Mouse (Mus musculus) heart, embryonic 14.5 days (tissue): ENCODE measurements at regions not wholly inside any gene's neighbourhood (a gene's known extent, or its start where the extent isn't known, plus 50 kb on each side); places are given as distances from the start of the nearest gene placed in this dataset.
A peak's percentile ranks its signal among the peaks of the same experiment; 100 is the strongest.

Source experiments
- ATAC-seq: fragments of 200-750 bp; cut with Nextera tagmentation; 2 replicates; pipeline ENCODE4 v1.8.0; 2017; ENCODE audit warnings: low read depth, moderate TSS enrichment; ENCODE audit not compliant: insufficient number of reproducible peaks, insufficient read depth, low FRiP score
- H3K27ac ChIP-seq, 2 experiments: fragments of 200-500 bp in 1 of 2; fragments of 300-500 bp in 1 of 2; sonication (generic) in 1 of 2; replicated peaks in 1 of 2; 2 replicates each; pipeline ENCODE4 v1.5.1; 2012 to 2014; ENCODE audit warnings: low read depth in 2 of 2, low read length in 2 of 2, control low read depth in 1 of 2, mild to moderate bottlenecking in 1 of 2, mixed read lengths in 1 of 2; ENCODE audit not compliant: control insufficient read depth in 1 of 2, insufficient read depth in 1 of 2
- H3K27me3 ChIP-seq: fragments of 300-500 bp; sonication (generic); 2 replicates; pipeline ENCODE4 v1.6.1; 2014; ENCODE audit warnings: mild to moderate bottlenecking, low read length, control low read depth; ENCODE audit not compliant: control insufficient read depth, insufficient read depth
- H3K36me3 ChIP-seq: fragments of 300-500 bp; sonication (generic); 2 replicates; pipeline ENCODE4 v1.6.1; 2014; ENCODE audit warnings: mild to moderate bottlenecking, control low read depth, low read length, mixed read lengths; ENCODE audit not compliant: control insufficient read depth, insufficient read depth
- H3K4me1 ChIP-seq, 2 experiments: fragments of 200-500 bp in 1 of 2; fragments of 300-500 bp in 1 of 2; sonication (generic) in 1 of 2; 2 replicates each; pipeline ENCODE4 v1.6.1; 2012 to 2014; ENCODE audit warnings: low read length in 2 of 2, control low read depth in 1 of 2, mixed read lengths in 1 of 2; ENCODE audit not compliant: control insufficient read depth in 2 of 2, insufficient read depth in 2 of 2
- H3K4me2 ChIP-seq: fragments of 300-500 bp; sonication (generic); 2 replicates; pipeline ENCODE4 v1.6.1; 2014; ENCODE audit warnings: mild to moderate bottlenecking, low read length
- H3K4me3 ChIP-seq, 2 experiments: fragments of 200-500 bp in 1 of 2; fragments of 300-500 bp in 1 of 2; sonication (generic) in 1 of 2; 2 replicates each; pipeline ENCODE4 v1.5.1; 2012 to 2014; ENCODE audit warnings: low read length in 2 of 2, mild to moderate bottlenecking in 2 of 2, control low read depth in 1 of 2, low read depth in 1 of 2, moderate library complexity in 1 of 2; ENCODE audit not compliant: control insufficient read depth in 1 of 2, insufficient read depth in 1 of 2
- H3K9ac ChIP-seq: fragments of 300-500 bp; sonication (generic); 2 replicates; pipeline ENCODE4 v1.6.1; 2014; ENCODE audit warnings: mild to moderate bottlenecking, low read length
- H3K9me3 ChIP-seq: fragments of 300-500 bp; sonication (generic); 2 replicates; pipeline ENCODE4 v1.6.1; 2016; ENCODE audit warnings: low read length, control low read depth; ENCODE audit not compliant: control insufficient read depth
- WGBS: fragments of 180-500 bp; shearing (Covaris S2); extraction: QIAGEN DNeasy Blood & Tissue Kit; methylation state at CpG from one replicate; pipeline ENCODE4 v1.1.7; 2014; 5-methylcytosine and 5-hydroxymethylcytosine counted together

DNA sequence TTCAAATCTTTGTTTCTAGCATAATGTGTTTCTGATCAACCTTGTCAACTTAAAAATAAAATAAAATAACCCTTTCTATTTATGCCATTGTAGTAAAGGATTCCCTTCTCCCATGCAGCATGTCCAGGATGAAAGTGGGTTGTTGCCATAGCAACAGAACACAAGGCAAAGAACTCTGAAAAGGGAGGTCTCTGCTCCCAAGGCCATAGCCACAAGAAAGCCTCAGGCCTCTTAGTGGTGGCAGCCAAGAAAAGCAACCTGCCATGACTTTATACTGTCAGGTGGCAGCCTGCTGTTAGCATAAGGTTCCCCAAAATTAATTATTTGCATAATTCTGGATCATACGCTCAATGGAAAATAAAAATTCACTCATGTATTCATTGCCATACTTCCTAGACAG, 98.4 kb upstream of the Klf7 start:
- H3K4me2 ChIP-seq: no peak overlapping the region
- H3K27me3 ChIP-seq: no peaks in the 10 kb centered on the region
- peaks cover 9 to 10% of the 10 kb centered on the region in 2 experiments; a peak in 3 of 4 replicates for H3K4me1 ChIP-seq
- no peak overlapping the region for H3K9ac ChIP-seq
- 86% methylated on average over 1 of the region's 1 CpGs for WGBS
- no peak for ATAC-seq
- no peak overlapping the region for H3K27ac ChIP-seq
- no peak overlapping the region for H3K4me3 ChIP-seq
- H3K36me3 ChIP-seq: no peaks in the 10 kb centered on the region
- H3K9me3 ChIP-seq: no peaks in the 10 kb centered on the region

- no peak for ATAC-seq
- 74% methylated on average over 5 of the region's 5 CpGs for WGBS
Measured at GRCm38 (mm10) chr1:64220040-64220439, 98.0 kb upstream of the Klf7 start.

DNA sequence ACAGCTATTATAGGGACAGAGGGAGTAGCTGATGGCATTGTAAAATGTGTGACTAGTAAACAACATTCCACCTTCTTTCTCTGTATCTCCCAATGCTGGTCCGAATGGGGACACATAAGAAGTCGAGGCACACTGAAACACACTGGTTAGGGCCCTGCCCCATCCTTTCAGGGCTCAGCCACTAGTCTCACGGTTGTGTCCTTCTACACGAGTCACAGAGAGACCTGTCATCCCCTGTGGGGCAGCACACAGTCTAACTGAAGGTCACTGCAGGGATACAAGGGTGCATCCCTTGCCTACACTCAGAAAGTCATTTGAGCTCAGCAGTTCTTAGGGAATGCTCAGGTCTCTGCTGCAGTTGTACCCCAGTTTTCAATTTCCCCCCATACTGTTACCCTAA, 93.6 kb upstream of the Klf7 start:
- H3K4me3 ChIP-seq: no peak overlapping the region
- no peaks in the 10 kb centered on the region for H3K4me1 ChIP-seq
- H3K4me2 ChIP-seq: no peak overlapping the region
- no peaks in the 10 kb centered on the region for H3K9me3 ChIP-seq
- ATAC-seq: no peak
- H3K27me3 ChIP-seq: no peaks in the 10 kb centered on the region
- WGBS: 63% methylated on average over 4 of the region's 4 CpGs
- H3K9ac ChIP-seq: no peak overlapping the region
- no peak overlapping the region for H3K27ac ChIP-seq
- no peaks in the 10 kb centered on the region for H3K36me3 ChIP-seq

More at GRCm38 (mm10) chr1:64220040-64220439, 98.0 kb upstream of the Klf7 start:
- no peak overlapping the region for H3K4me2 ChIP-seq
- peaks cover 9 to 10% of the 10 kb centered on the region in 2 experiments; a peak in 3 of 4 replicates for H3K4me1 ChIP-seq
- H3K9me3 ChIP-seq: no peaks in the 10 kb centered on the region
- no peaks in the 10 kb centered on the region for H3K27me3 ChIP-seq
- H3K9ac ChIP-seq: no peak overlapping the region
- no peak overlapping the region for H3K4me3 ChIP-seq
- no peaks in the 10 kb centered on the region for H3K36me3 ChIP-seq
- no peak overlapping the region for H3K27ac ChIP-seq

GRCm38 (mm10) chr1:64209131-64209530, 87.0 kb upstream of the Klf7 start:
- Histone ChIP-seq H3K4me3 (no peak overlapping the region), H3K27ac (no peak overlapping the region), H3K4me2 (no peak overlapping the region), H3K9me3 (peaks cover 8% of the 10 kb centered on the region; the same call in 1 of the 2 replicates), H3K9ac (no peak overlapping the region), H3K36me3 (no peaks in the 10 kb centered on the region), H3K4me1 (no peaks in the 10 kb centered on the region), H3K27me3 (no peaks in the 10 kb centered on the region)
- ATAC-seq: no peak
- WGBS: 56% methylated on average over 1 of the region's 1 CpGs

GRCm38 (mm10) chr1:64200387-64201023, 78.4 kb upstream of the Klf7 start:
- no peak for ATAC-seq
- Histone ChIP-seq H3K27me3 (no peaks in the 10 kb centered on the region), H3K4me2 (no peak overlapping the region), H3K4me1 (peaks cover 6 to 9% of the 10 kb centered on the region in 2 experiments), H3K27ac (no peak overlapping the region), H3K9me3 (peaks cover 8% of the 10 kb centered on the region; the same call in 1 of the 2 replicates), H3K4me3 (no peak overlapping the region), H3K9ac (no peak overlapping the region), H3K36me3 (no peaks in the 10 kb centered on the region)
- WGBS: 46% methylated on average over 5 of the region's 5 CpGs

DNA sequence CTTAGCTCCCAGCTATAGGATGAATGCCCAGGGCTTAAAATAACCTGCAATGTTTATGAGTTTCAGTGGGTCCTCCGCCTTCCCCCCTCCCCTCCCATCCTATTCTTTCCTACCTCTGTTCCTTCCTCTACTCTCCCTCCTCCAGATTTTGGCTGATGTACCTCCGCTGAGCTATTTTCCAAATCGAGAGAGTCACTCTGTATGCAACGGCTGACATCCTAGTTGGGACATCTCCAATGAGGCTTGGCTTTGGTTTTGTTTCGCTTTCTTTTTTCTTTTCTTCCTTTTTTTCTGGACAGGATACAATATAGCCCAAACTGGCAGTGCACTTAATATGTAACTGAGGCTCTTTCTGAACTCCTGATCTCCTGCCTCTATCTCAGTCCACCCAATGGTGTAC, 76.7 kb upstream of the Klf7 start:
- Histone ChIP-seq H3K4me3 (no peak overlapping the region), H3K27me3 (no peaks in the 10 kb centered on the region), H3K27ac (no peak overlapping the region), H3K9me3 (no peaks in the 10 kb centered on the region), H3K4me1 (peaks cover 8 to 17% of the 10 kb centered on the region in 2 experiments), H3K9ac (no peak overlapping the region), H3K36me3 (no peaks in the 10 kb centered on the region), H3K4me2 (no peak overlapping the region)
- 82% methylated on average over 5 of the region's 5 CpGs for WGBS
- no peak for ATAC-seq

- no peaks in the 10 kb centered on the region for H3K36me3 ChIP-seq
- H3K4me2 ChIP-seq: no peak overlapping the region
- H3K27me3 ChIP-seq: no peaks in the 10 kb centered on the region
- peaks cover 11 to 17% of the 10 kb centered on the region in 2 experiments for H3K4me1 ChIP-seq
- H3K27ac ChIP-seq: no peak overlapping the region
- no peak for ATAC-seq
- H3K9ac ChIP-seq: no peak overlapping the region
- H3K9me3 ChIP-seq: no peaks in the 10 kb centered on the region
- 92% methylated on average over 2 of the region's 2 CpGs for WGBS
- no peak overlapping the region for H3K4me3 ChIP-seq
Measured at GRCm38 (mm10) chr1:64198322-64198721, 76.2 kb upstream of the Klf7 start.

- Histone ChIP-seq H3K4me2 (peak overlapping the region; percentile 45), H3K9ac (no peak overlapping the region), H3K36me3 (no peaks in the 10 kb centered on the region), H3K9me3 (no peaks in the 10 kb centered on the region), H3K4me1 (peaks cover 11 to 17% of the 10 kb centered on the region in 2 experiments), H3K27me3 (no peaks in the 10 kb centered on the region), H3K4me3 (no peak overlapping the region), H3K27ac (peak overlapping the region; percentile 36 to 76; a peak in 3 of 4 replicates)
- 10% methylated on average over 4 of the region's 4 CpGs for WGBS
- ATAC-seq: no peak
Measured at GRCm38 (mm10) chr1:64195970-64196491, 73.9 kb upstream of the Klf7 start.
